Comparison of ENCODE assay signal across 8 mouse cellular contexts in the genomic region with DNA sequence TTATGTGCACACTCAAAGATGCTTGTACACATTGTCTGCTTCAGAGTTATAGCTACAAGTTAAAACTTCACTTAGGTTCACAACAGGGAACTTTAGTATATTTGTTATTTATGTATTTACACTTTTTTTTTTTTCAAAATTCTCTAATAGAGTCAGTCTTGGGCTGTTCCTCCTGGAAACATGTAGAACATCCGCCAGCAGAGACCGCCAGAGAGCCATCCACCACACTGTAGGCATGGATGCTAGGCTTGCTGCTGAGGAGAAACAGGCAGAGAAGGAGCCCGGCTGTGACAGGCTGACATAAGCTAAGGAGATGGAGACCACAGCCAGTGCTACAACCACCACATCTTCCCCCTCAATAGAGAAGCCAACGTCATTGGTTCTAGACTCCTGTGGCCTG. TPM values are rescaled to one million over a fixed set of nuclear protein-coding genes. Genes with fewer than 3 reads are reported as not detected.
DNase-seq lines count a peak whose midpoint lies in the region; ATAC-seq and TF ChIP-seq lines count a peak whose summit lies in the region.

No protein-coding gene starts in this region.

- H3K9ac ChIP-seq in ES-E14 (ENCODE audit: insufficient read depth, low read depth, low read length, poor library complexity, severe bottlenecking): no peak overlapping the region
- no peak overlapping the region for H3K9ac ChIP-seq in forebrain, embryonic 14.5 days (ENCODE audit: low read length)
- no peak overlapping the region for H3K9ac ChIP-seq in lung, postnatal 0 days (replicated peaks; ENCODE audit: low read depth)

- H3K4me1 ChIP-seq in ES-E14 (ENCODE audit: control insufficient read depth in 2 of 2, insufficient read depth in 2 of 2, low read length in 2 of 2, poor library complexity in 1 of 2): no peaks in the 10 kb centered on the region
- no peaks in the 10 kb centered on the region for H3K4me1 ChIP-seq in forebrain, embryonic 14.5 days (ENCODE audit: control insufficient read depth, insufficient read depth, low read length)
- no peaks in the 10 kb centered on the region for H3K4me1 ChIP-seq in hindbrain, embryonic 10.5 days (replicated peaks)
- no peaks in the 10 kb centered on the region for H3K4me1 ChIP-seq in lung, postnatal 0 days (ENCODE audit: insufficient read depth, low read depth, low read length)

- no peaks in the 10 kb centered on the region for H3K9me3 ChIP-seq in ES-E14 (ENCODE audit: control insufficient read depth, insufficient read depth, low read depth, low read length)
- H3K9me3 ChIP-seq in forebrain, embryonic 14.5 days (replicated peaks; ENCODE audit: control insufficient read depth, low read length): no peaks in the 10 kb centered on the region
- no peaks in the 10 kb centered on the region for H3K9me3 ChIP-seq in hindbrain, embryonic 10.5 days
- H3K9me3 ChIP-seq in lung, postnatal 0 days (ENCODE audit: low read length): no peaks in the 10 kb centered on the region

- ATAC-seq in forebrain, embryonic 14.5 days: peak; percentile 93
- ATAC-seq in lung, postnatal 0 days: peak; percentile 81

- no peaks in the 10 kb centered on the region for H3K36me3 ChIP-seq in ES-E14 (ENCODE audit: control insufficient read depth, insufficient read depth, low read length, poor library complexity, severe bottlenecking)
- no peaks in the 10 kb centered on the region for H3K36me3 ChIP-seq in forebrain, embryonic 14.5 days (ENCODE audit: control insufficient read depth, insufficient read depth, low read length)
- H3K36me3 ChIP-seq in hindbrain, embryonic 10.5 days: no peaks in the 10 kb centered on the region
- H3K36me3 ChIP-seq in lung, postnatal 0 days (ENCODE audit: insufficient read depth, low read length): no peaks in the 10 kb centered on the region

- no peak overlapping the region for H3K4me2 ChIP-seq in forebrain, embryonic 14.5 days (ENCODE audit: low read length)
- H3K4me2 ChIP-seq in lung, postnatal 0 days (replicated peaks; ENCODE audit: low read depth, low read length): no peak overlapping the region

- peak; percentile 92 for TF ChIP-seq CTCF in lung, postnatal 0 days (IDR thresholded peaks at IDR 0.05)

- DNase-seq in ES-E14 (ENCODE audit: low read depth, low spot score): peak; percentile 45
- DNase-seq in c-Kit-positive CD71-positive TER-119-negative erythroid progenitor cells, embryonic 14.5 days (ENCODE audit: low read depth): peak; percentile 37
- DNase-seq in forebrain, embryonic 14.5 days (ENCODE audit: low spot score): peak; percentile 87
- peak; percentile 82 for DNase-seq in hindbrain, embryonic 10.5 days (ENCODE audit: low spot score)
- peak; percentile 74 to 89 for DNase-seq in layer of hippocampus, adult 8-10 months (ENCODE audit: low spot score in 2 of 2)
- peak; percentile 79 for DNase-seq in lung, postnatal 0 days (ENCODE audit: low spot score)
- DNase-seq in retina, adult 2 months (ENCODE audit: low read depth, low spot score): peak; percentile 55
- DNase-seq in thymus, postnatal 14 days: peak; percentile 82

- 9% methylated on average over 4 of the region's 4 CpGs for WGBS in forebrain, embryonic 14.5 days
- WGBS in hindbrain, embryonic 10.5 days: 8% methylated on average over 4 of the region's 4 CpGs
- 12% methylated on average over 4 of the region's 4 CpGs for WGBS in lung, postnatal 0 days

- no peak overlapping the region for H3K27ac ChIP-seq in ES-E14 (ENCODE audit: insufficient read depth, low read depth, low read length, poor library complexity, severe bottlenecking)
- no peak overlapping the region for H3K27ac ChIP-seq in forebrain, embryonic 14.5 days (ENCODE audit: low read depth, low read length)
- H3K27ac ChIP-seq in hindbrain, embryonic 10.5 days: no peak overlapping the region
- no peak overlapping the region for H3K27ac ChIP-seq in lung, postnatal 0 days (ENCODE audit: low read length)

- no peak for TF ChIP-seq EP300 in lung, postnatal 0 days (IDR thresholded peaks at IDR 0.05)

- H3K27me3 ChIP-seq in forebrain, embryonic 14.5 days (replicated peaks; ENCODE audit: control insufficient read depth, insufficient read depth, low read length): no peaks in the 10 kb centered on the region
- H3K27me3 ChIP-seq in hindbrain, embryonic 10.5 days (ENCODE audit: insufficient read depth, poor library complexity, severe bottlenecking): no peaks in the 10 kb centered on the region
- no peaks in the 10 kb centered on the region for H3K27me3 ChIP-seq in lung, postnatal 0 days (replicated peaks; ENCODE audit: insufficient read depth, low read length)

- in situ Hi-C loops in ES-E14 (cut with MboI; ENCODE audit: low sequenced_read_pairs in 2 of 2, unreplicated experiment in 2 of 2): no loop called here

- no peak overlapping the region for H3K4me3 ChIP-seq in ES-E14 (ENCODE audit: insufficient read depth in 1 of 2, low read depth in 1 of 2, low read length in 2 of 2, poor library complexity in 1 of 2, severe bottlenecking in 1 of 2)
- H3K4me3 ChIP-seq in forebrain, embryonic 14.5 days (ENCODE audit: low read depth, low read length): no peak overlapping the region
- no peak overlapping the region for H3K4me3 ChIP-seq in hindbrain, embryonic 10.5 days
- H3K4me3 ChIP-seq in lung, postnatal 0 days (ENCODE audit: low read depth, low read length): no peak overlapping the region

TF ChIP-seq in ES-E14, 5 proteins besides CTCF, POLR2A, EP300 and RAD21:
- TF ChIP-seq ZC3H11A (IDR thresholded peaks at IDR 0.05; ENCODE audit: borderline replicate concordance, low read depth, low read length): peak; percentile 75; the same call in 1 of the 2 replicates
- TF ChIP-seq CHD2 (IDR thresholded peaks at IDR 0.05; ENCODE audit: low read depth, low read length): no peak
- 0 out of 2 replicates have a peak, but pooled peaks have one; percentile 35 for TF ChIP-seq ZNF384 (IDR thresholded peaks at IDR 0.05; ENCODE audit: low read depth, low read length)
- TF ChIP-seq HCFC1 (IDR thresholded peaks at IDR 0.05; ENCODE audit: borderline replicate concordance, insufficient read depth, low read length): no peak
- TF ChIP-seq MAFK (IDR thresholded peaks at IDR 0.05; ENCODE audit: insufficient read depth, low read depth, low read length): no peak

RNA-seq across cellular contexts. Expression of gene Rps23, which starts 44.7 kb away (rescaled TPM):
- total RNA-seq in ES-E14 (2012; rRNA removed): 1,480 and 1,858 TPM in 2 replicates
- 146 and 210 TPM in 2 replicates for polyA plus RNA-seq in forebrain, embryonic 14.5 days (2014; fragmentation: Nextera tagmentation; extraction: Ambion mirVana)
- 172 and 194 TPM in 2 replicates for polyA plus RNA-seq in hindbrain, embryonic 10.5 days (2016; fragmentation: Nextera tagmentation; extraction: Ambion mirVana)
- 100 to 1,000 TPM; 135 to 302 (median 244) TPM for total RNA-seq in layer of hippocampus, adult 8-10 months (2022)
- polyA plus RNA-seq in lung, postnatal 0 days (2015; fragmentation: Nextera tagmentation; extraction: Ambion mirVana): 202 and 205 TPM in 2 replicates

Comparison
In these comparisons a context has a peak if more than half of its experiments do, and no peak if none do; other contexts are left out.
1. DNase-seq: peak in every context shown above with its lines; median percentile 87 in forebrain, embryonic 14.5 days; 82 in hindbrain, embryonic 10.5 days; 82 in thymus, postnatal 14 days; 82 in layer of hippocampus, adult 8-10 months; 79 in lung, postnatal 0 days; 55 in retina, adult 2 months; 45 in ES-E14; 37 in c-Kit-positive CD71-positive TER-119-negative erythroid progenitor cells, embryonic 14.5 days.